In the genomic region with DNA sequence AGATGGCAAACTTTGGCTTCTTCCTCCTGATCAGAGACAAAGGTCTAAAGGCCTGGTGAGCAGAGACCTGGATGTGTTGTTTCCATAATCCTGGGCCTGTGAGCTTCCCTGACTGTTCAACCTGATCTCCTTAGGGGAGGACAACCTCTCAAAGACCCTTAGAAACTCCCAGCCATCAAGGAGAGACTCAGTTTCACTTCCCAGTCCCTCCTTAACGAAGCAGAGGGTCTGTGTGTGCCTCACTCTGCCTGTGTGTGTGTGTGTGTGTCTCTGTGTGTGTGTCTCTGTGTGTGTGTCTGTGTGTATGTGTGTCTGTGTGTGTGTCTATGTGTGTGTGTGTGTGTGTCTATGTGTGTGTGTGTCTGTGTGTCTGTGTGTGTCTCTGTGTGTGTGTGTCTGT, we compare ENCODE assay signal across 15 mouse cellular contexts. TPM values are rescaled to one million over a fixed set of nuclear protein-coding genes. Genes with fewer than 3 reads are reported as not detected.
"Had no signal": no experiment of that assay in that cellular context is flagged by ENCODE, and none has a peak within 500 bp of the region (broad histone marks: within the 10 kb centered on the region; RNA-seq: fewer than 3 reads in every experiment).

No protein-coding gene starts in this region.

- H3K27me3 ChIP-seq: limb, embryonic 15.5 days; midbrain, embryonic 15.5 days; neural tube, embryonic 12.5 days had no signal

- ATAC-seq: midbrain, embryonic 15.5 days had no signal

- H3K4me2 ChIP-seq: limb, embryonic 15.5 days; liver, embryonic 13.5 days; midbrain, embryonic 15.5 days; neural tube, embryonic 12.5 days had no signal

- H3K4me1 ChIP-seq: midbrain, embryonic 15.5 days; neural tube, embryonic 12.5 days had no signal

- DNase-seq: kidney, adult 11 months; kidney, postnatal 36 days; liver, embryonic 13.5 days; lung, adult 18-20 months; retina, postnatal 1 day; thymus, postnatal 36 days had no signal

- H3K27ac ChIP-seq: kidney, postnatal 0 days; layer of hippocampus, adult 2 months; limb, embryonic 15.5 days; liver, embryonic 13.5 days; midbrain, embryonic 15.5 days; neural tube, embryonic 12.5 days had no signal

- H3K36me3 ChIP-seq: limb, embryonic 15.5 days; liver, embryonic 13.5 days; midbrain, embryonic 15.5 days; neural tube, embryonic 12.5 days had no signal

- H3K9me3 ChIP-seq: limb, embryonic 15.5 days; liver, embryonic 13.5 days; midbrain, embryonic 15.5 days; neural tube, embryonic 12.5 days had no signal

- H3K4me3 ChIP-seq: layer of hippocampus, adult 2 months; limb, embryonic 15.5 days; liver, embryonic 13.5 days; midbrain, embryonic 15.5 days; neural tube, embryonic 12.5 days had no signal

- H3K9ac ChIP-seq: limb, embryonic 15.5 days; liver, embryonic 13.5 days; midbrain, embryonic 15.5 days; neural tube, embryonic 12.5 days had no signal

RNA-seq across cellular contexts. Expression of gene Klhdc8a, which starts 45.2 kb away (rescaled TPM):
- total RNA-seq: megakaryocyte progenitor cell, adult 5-6 weeks; monocyte, adult 5-6 weeks; neutrophil, adult 5-6 weeks had no signal
- polyA plus RNA-seq: limb, embryonic 11.5 days had no signal
